Mouse (Mus musculus) embryonic facial prominence, embryonic 11.5 days (tissue): ENCODE measurements around the gene Pdha2. TPM values are rescaled to one million over a fixed set of nuclear protein-coding genes. Genes with fewer than 3 reads are reported as not detected.

Source experiments
- ATAC-seq: fragments of 200-750 bp; cut with Nextera tagmentation; replicated peaks from 2 replicates; pipeline ENCODE4 v1.8.0; 2017; ENCODE audit warnings: low read depth; ENCODE audit not compliant: insufficient number of reproducible peaks, low FRiP score, low TSS enrichment
- DNase-seq: peaks from one replicate; pipeline ENCODE4 v3.0.0-alpha.2; 2015; ENCODE audit warnings: low spot score
- H3K27ac ChIP-seq: fragments of 300-500 bp; sonication (generic); replicated peaks from 2 replicates; pipeline ENCODE4 v1.5.1; 2014; ENCODE audit warnings: mild to moderate bottlenecking, low read depth, low read length, control low read depth
- H3K27me3 ChIP-seq: fragments of 300-500 bp; sonication (generic); 2 replicates; pipeline ENCODE4 v1.6.1; 2014; ENCODE audit warnings: mild to moderate bottlenecking, low read length, moderate library complexity, mixed read lengths; ENCODE audit not compliant: control insufficient read depth, insufficient read depth
- H3K36me3 ChIP-seq: fragments of 300-500 bp; sonication (generic); replicated peaks from 2 replicates; pipeline ENCODE4 v1.6.1; 2014; ENCODE audit warnings: low read depth, mild to moderate bottlenecking, low read length, moderate library complexity, mixed read lengths; ENCODE audit not compliant: control insufficient read depth, insufficient read depth
- H3K4me1 ChIP-seq: fragments of 300-500 bp; sonication (generic); 2 replicates; pipeline ENCODE4 v1.6.1; 2014; ENCODE audit warnings: low read length, mixed read lengths; ENCODE audit not compliant: control insufficient read depth, insufficient read depth
- H3K4me2 ChIP-seq: fragments of 300-500 bp; sonication (generic); 2 replicates; pipeline ENCODE4 v1.6.1; 2014; ENCODE audit warnings: low read depth, mild to moderate bottlenecking, control low read depth, low read length, moderate library complexity
- H3K4me3 ChIP-seq: fragments of 300-500 bp; sonication (generic); 2 replicates; pipeline ENCODE4 v1.5.1; 2014; ENCODE audit warnings: low read depth, low read length, control low read depth
- H3K9ac ChIP-seq: fragments of 300-500 bp; sonication (generic); replicated peaks from 2 replicates; pipeline ENCODE4 v1.6.1; 2014; ENCODE audit warnings: mild to moderate bottlenecking, control low read depth, low read length
- H3K9me3 ChIP-seq: fragments of 300-500 bp; sonication (generic); replicated peaks from 2 replicates; pipeline ENCODE4 v1.6.1; 2016; ENCODE audit warnings: mild to moderate bottlenecking, low read length, inconsistent platforms, mixed read lengths; ENCODE audit not compliant: control insufficient read depth
- WGBS: fragments of 180-500 bp; shearing (Covaris S2); extraction: QIAGEN DNeasy Blood & Tissue Kit; methylation state at CpG from one replicate; pipeline ENCODE4 v1.1.7; 2014; 5-methylcytosine and 5-hydroxymethylcytosine counted together
- polyA plus RNA-seq: library from polyadenylated mRNA; unstranded; fragments of >200 nt; fragmentation: Nextera tagmentation; extraction: Ambion mirVana; gene quantifications from 2 replicates; pipeline ENCODE4 v1.2.1, GENCODE M21; 2014

Gene Pdha2
- polyA plus RNA-seq, 1 experiment from 2014 or later: not detected

DNA sequence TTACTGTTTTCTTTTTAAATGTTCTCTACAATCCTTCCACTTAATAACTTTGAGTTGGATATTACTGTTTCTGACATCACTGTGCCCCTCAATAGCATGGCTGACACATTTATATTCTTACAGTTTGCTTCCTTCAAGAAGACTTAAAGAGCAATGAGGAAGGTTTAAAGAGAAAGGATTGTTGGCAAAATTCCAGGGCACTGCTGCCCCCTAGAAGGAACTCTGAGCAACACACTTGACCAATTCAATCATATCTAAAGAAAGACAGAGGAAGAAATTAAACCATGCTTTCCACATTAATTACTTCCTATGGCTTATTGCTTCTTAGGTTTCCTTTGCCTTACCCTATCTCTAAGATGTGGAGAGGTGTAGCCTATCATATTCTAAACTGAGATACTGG is 4.8 kb upstream of the Pdha2 start:
- no peak for ATAC-seq
- Histone ChIP-seq H3K4me2 (no peak overlapping the region), H3K36me3 (no peaks in the 10 kb centered on the region), H3K9ac (no peak overlapping the region), H3K27ac (no peak overlapping the region), H3K27me3 (no peaks in the 10 kb centered on the region), H3K4me1 (no peaks in the 10 kb centered on the region), H3K9me3 (no peaks in the 10 kb centered on the region), H3K4me3 (no peak overlapping the region)
- DNase-seq: peak; percentile 53

DNA sequence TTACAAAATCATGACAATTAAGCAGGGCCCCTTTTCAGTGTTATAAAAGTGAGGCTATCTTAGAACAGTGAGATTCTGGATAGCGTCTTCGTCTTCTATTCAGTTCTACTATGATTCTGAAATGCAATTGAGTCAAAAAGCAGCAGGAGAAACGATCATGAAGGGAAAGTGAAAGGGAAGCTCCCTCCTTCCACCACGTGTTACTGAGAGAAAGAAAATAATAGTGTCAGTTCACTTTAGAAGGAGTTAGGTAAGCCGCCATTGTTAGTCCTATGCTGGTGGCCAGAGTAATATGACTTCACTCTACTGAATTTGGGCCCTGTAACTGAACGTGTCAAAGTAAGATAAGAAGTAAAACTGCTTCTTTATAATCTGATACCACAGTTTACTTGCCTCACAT is 4.1 kb upstream of the Pdha2 start:
- Histone ChIP-seq H3K4me2 (no peak overlapping the region), H3K36me3 (no peaks in the 10 kb centered on the region), H3K9ac (no peak overlapping the region), H3K27ac (no peak overlapping the region), H3K4me3 (no peak overlapping the region), H3K9me3 (no peaks in the 10 kb centered on the region), H3K4me1 (no peaks in the 10 kb centered on the region), H3K27me3 (no peaks in the 10 kb centered on the region)
- DNase-seq: no peak
- 74% methylated on average over 6 of the region's 6 CpGs for WGBS
- no peak for ATAC-seq

GRCm38 (mm10) chr3:141214789-141215188 is 2.6 kb upstream of the Pdha2 start:
- no peak overlapping the region for H3K27ac ChIP-seq
- ATAC-seq: no peak
- H3K9me3 ChIP-seq: no peaks in the 10 kb centered on the region
- DNase-seq: no peak
- H3K27me3 ChIP-seq: no peaks in the 10 kb centered on the region
- no peak overlapping the region for H3K4me3 ChIP-seq
- no peak overlapping the region for H3K9ac ChIP-seq
- H3K4me2 ChIP-seq: no peak overlapping the region
- H3K36me3 ChIP-seq: no peaks in the 10 kb centered on the region
- H3K4me1 ChIP-seq: no peaks in the 10 kb centered on the region
- WGBS: 83% methylated on average over 2 of the region's 2 CpGs

- H3K36me3 ChIP-seq: no peaks in the 10 kb centered on the region
- no peak overlapping the region for H3K4me3 ChIP-seq
- H3K27ac ChIP-seq: no peak overlapping the region
- H3K4me2 ChIP-seq: no peak overlapping the region
- ATAC-seq (no peak), DNase-seq (no peak)
- no peaks in the 10 kb centered on the region for H3K4me1 ChIP-seq
- no peaks in the 10 kb centered on the region for H3K9me3 ChIP-seq
- H3K9ac ChIP-seq: no peak overlapping the region
- no peaks in the 10 kb centered on the region for H3K27me3 ChIP-seq
Measured at GRCm38 (mm10) chr3:141214197-141214596, 2.0 kb upstream of the Pdha2 start.

GRCm38 (mm10) chr3:141211644-141212043 is 511 bp downstream of the Pdha2 start:
- no peaks in the 10 kb centered on the region for H3K4me1 ChIP-seq
- 95% methylated on average over 17 of the region's 17 CpGs for WGBS
- ATAC-seq (no peak), DNase-seq (no peak)
- H3K36me3 ChIP-seq: no peaks in the 10 kb centered on the region
- no peak overlapping the region for H3K9ac ChIP-seq
- H3K4me2 ChIP-seq: no peak overlapping the region
- no peaks in the 10 kb centered on the region for H3K9me3 ChIP-seq
- H3K4me3 ChIP-seq: no peak overlapping the region
- H3K27me3 ChIP-seq: no peaks in the 10 kb centered on the region
- H3K27ac ChIP-seq: no peak overlapping the region

DNA sequence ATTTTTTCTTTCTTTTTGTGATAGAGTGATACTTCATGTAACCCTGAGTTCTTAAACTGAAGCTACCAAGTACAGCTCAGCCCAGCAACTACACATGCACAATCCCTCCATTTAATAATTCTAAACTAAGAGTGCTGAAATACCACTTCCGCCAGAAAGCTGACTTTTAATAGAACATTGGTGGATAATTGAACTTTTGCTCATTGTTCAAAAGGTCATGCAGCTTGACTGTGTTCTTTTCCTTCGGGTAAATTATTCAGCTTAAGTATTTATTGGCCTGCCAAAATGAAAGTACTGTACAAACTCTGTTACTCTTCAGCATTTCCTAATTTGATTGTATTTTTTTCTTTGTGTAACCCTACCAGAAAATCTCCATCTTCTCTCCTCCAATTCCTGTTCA is 10.4 kb downstream of the Pdha2 start:
- DNase-seq (no peak), ATAC-seq (no peak)
- 75% methylated on average over 2 of the region's 2 CpGs for WGBS
- no peaks in the 10 kb centered on the region for H3K27me3 ChIP-seq
- no peaks in the 10 kb centered on the region for H3K9me3 ChIP-seq
- no peak overlapping the region for H3K4me3 ChIP-seq
- no peak overlapping the region for H3K4me2 ChIP-seq
- no peak overlapping the region for H3K27ac ChIP-seq
- no peaks in the 10 kb centered on the region for H3K36me3 ChIP-seq
- H3K9ac ChIP-seq: no peak overlapping the region
- no peaks in the 10 kb centered on the region for H3K4me1 ChIP-seq

DNA sequence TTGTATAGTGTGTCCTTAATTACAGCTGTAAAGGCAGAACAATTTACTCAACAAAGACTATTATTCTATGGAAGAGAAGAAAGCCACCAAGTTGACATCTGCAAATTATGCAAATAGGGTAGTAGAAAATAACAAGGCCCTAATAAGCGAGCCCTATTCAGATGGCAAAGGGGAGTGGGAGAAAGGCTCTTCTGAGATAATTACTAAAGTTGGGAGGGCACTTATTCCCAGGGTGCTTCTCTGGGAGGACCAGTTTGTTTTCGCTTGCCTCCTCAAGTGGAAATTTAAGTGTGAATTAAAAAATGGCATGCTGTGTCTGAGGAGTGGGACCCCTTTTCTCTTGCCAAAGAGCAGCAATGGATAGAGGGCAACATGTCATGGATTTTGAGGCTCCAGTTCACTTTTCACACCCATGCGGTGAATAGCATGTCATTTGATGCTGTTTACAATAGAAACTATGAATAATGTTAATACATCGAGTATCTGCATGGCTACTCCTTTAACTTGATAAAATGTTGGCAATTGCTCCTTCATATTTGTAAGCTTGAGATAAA is 14.8 kb downstream of the Pdha2 start:
- Histone ChIP-seq H3K4me1 (no peaks in the 10 kb centered on the region), H3K27me3 (no peaks in the 10 kb centered on the region), H3K4me2 (no peak overlapping the region), H3K9me3 (no peaks in the 10 kb centered on the region), H3K4me3 (no peak overlapping the region), H3K27ac (no peak overlapping the region), H3K36me3 (no peaks in the 10 kb centered on the region), H3K9ac (no peak overlapping the region)
- ATAC-seq: no peak
- no peak for DNase-seq
- 79% methylated on average over 4 of the region's 4 CpGs for WGBS

DNA sequence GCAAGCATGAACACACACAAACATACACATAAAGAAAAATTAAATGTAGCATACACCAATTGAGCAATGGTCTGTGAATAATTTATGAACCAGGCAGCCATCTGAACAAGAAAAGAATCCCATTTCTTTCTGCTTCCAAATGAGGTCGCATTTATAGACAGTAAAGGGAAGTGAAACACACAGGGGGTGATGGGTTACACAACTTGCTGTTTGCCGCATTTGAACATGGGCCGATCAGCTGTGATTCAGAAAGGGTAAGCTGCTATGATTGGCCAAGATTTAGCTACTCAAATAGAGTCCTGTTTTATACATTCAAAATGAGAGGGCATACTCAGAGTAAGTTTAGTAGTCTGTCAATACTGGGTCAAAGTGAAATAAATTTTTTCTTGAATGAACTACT is 20.5 kb downstream of the Pdha2 start:
- no peaks in the 10 kb centered on the region for H3K27me3 ChIP-seq
- no peak for DNase-seq
- H3K4me1 ChIP-seq: no peaks in the 10 kb centered on the region
- H3K36me3 ChIP-seq: no peaks in the 10 kb centered on the region
- no peak overlapping the region for H3K4me3 ChIP-seq
- H3K9ac ChIP-seq: no peak overlapping the region
- no peak for ATAC-seq
- H3K9me3 ChIP-seq: no peaks in the 10 kb centered on the region
- 81% methylated on average over 3 of the region's 3 CpGs for WGBS
- H3K4me2 ChIP-seq: no peak overlapping the region
- H3K27ac ChIP-seq: no peak overlapping the region
